Mouse (Mus musculus): ENCODE data around the gene Papolg.

- TF ChIP-seq CTCF (conservative IDR thresholded peaks at IDR 0.05; ENCODE audit: low read length) (no peak), POU5F1 (IDR thresholded peaks at IDR 0.05; ENCODE audit: borderline replicate concordance, low read length) (no peak), NANOG (IDR thresholded peaks at IDR 0.05; ENCODE audit: borderline replicate concordance, low read length) (no peak)
Measured at GRCm38 (mm10) chr11:23894141-23895059, 653 bp downstream of the Papolg start.
